Mouse (Mus musculus) G1E (cell line): Measurements from ENCODE around the gene Notch4. TPM values are rescaled to one million over a fixed set of nuclear protein-coding genes. Genes with fewer than 3 reads are reported as not detected.

Source experiments
- ATAC-seq: 2 replicates; pipeline ENCODE4 v1.8.0; 2016; ENCODE audit warnings: mild to moderate bottlenecking; ENCODE audit not compliant: insufficient number of reproducible peaks, poor library complexity, low FRiP score, severe bottlenecking; ENCODE audit errors: extremely low read depth
- DNase-seq: peaks from one replicate; pipeline ENCODE4 v3.0.0; 2012; ENCODE audit warnings: low spot score
- H3K27me3 ChIP-seq: 2 replicates; pipeline ENCODE4 v1.6.1; 2012; ENCODE audit warnings: mild to moderate bottlenecking, low read length, inconsistent platforms; ENCODE audit not compliant: insufficient read depth
- H3K36me3 ChIP-seq: replicated peaks from 2 replicates; pipeline ENCODE3; 2012; ENCODE audit warnings: mild to moderate bottlenecking, inconsistent platforms
- H3K4me1 ChIP-seq: 2 replicates; pipeline ENCODE4 v1.6.1; 2012; ENCODE audit warnings: low read depth, low read length, inconsistent platforms, mixed read lengths; ENCODE audit not compliant: insufficient read depth
- H3K4me3 ChIP-seq: 2 replicates; pipeline ENCODE4 v1.5.1; 2012; ENCODE audit warnings: low read depth, mild to moderate bottlenecking, inconsistent platforms, low read length, moderate library complexity, mixed read lengths
- H3K9me3 ChIP-seq: replicated peaks from 2 replicates; pipeline ENCODE4 v1.6.1; 2012; ENCODE audit warnings: inconsistent platforms
- CTCF ChIP-seq: IDR thresholded peaks from 2 replicates; pipeline ENCODE4 v1.5.1; 2012; ENCODE audit warnings: low read depth, low read length, inconsistent platforms, mixed read lengths
- GATA1 ChIP-seq: IDR thresholded peaks from 2 replicates; pipeline ENCODE4 v1.6.1; 2012; ENCODE audit warnings: borderline replicate concordance, low read length, inconsistent platforms, mixed read lengths
- GATA2 ChIP-seq: IDR thresholded peaks from 2 replicates; pipeline ENCODE4 v1.6.1; 2012; ENCODE audit warnings: low read depth, low read length, inconsistent platforms, borderline replicate concordance
- POLR2AphosphoS5 ChIP-seq: IDR thresholded peaks from 2 replicates; pipeline ENCODE4 v1.6.1; 2012; ENCODE audit warnings: low read depth, low read length, inconsistent platforms; ENCODE audit not compliant: insufficient replicate concordance
- TAL1 ChIP-seq: conservative IDR thresholded peaks from 2 replicates; pipeline ENCODE4 v1.6.1; 2012; ENCODE audit warnings: low read depth, low read length, inconsistent platforms, mixed read lengths
- polyA plus RNA-seq: library from polyadenylated mRNA; stranded (reverse); fragments of >175 nt; gene quantifications from 2 replicates; pipeline ENCODE4 v1.2.3, GENCODE M21; 2012
- total RNA-seq, 2 experiments: library from RNA; stranded (forward) in 1 of 2; stranded (reverse) in 1 of 2; fragments of 200-1000 nt in 1 of 2; fragments of >200 nt in 1 of 2; fragmentation: Nextera tagmentation in 1 of 2; gene quantifications; 2 replicates each; pipeline ENCODE4 v1.2.3; 2014 to 2017

Notch4 gene
- total and polyA plus RNA-seq, 3 experiments: 0.34 to 0.60 (median 0.60) TPM

DNA sequence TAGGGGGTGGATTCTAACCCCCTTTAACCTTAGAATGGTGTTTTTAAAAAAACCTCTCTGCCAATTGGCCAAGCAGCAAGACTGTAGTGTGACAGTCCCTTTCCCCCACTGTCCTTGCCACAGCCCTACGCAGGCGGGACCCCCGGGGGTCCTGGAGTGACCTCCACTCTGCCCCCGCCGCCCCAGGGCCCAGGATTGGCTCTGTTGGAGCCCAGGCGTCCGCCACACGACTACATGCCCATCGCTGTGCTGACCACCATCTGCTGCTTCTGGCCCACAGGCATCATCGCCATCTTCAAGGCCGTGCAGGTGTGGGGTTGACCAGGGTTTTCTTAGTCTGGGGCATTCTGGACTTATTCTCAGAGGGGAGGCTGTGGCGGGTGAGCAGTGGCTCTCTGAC, 67.6 kb downstream of the Notch4 start:
- Histone ChIP-seq H3K4me3 (no peak overlapping the region), H3K36me3 (no peaks in the 10 kb centered on the region), H3K27me3 (peaks cover 50% of the 10 kb centered on the region), H3K9me3 (no peaks in the 10 kb centered on the region), H3K4me1 (peaks cover 16% of the 10 kb centered on the region)
- no peak for ATAC-seq
- TF ChIP-seq POLR2AphosphoS5 (no peak), GATA1 (no peak), TAL1 (no peak), CTCF (no peak), GATA2 (no peak)
- DNase-seq: no peak

DNA sequence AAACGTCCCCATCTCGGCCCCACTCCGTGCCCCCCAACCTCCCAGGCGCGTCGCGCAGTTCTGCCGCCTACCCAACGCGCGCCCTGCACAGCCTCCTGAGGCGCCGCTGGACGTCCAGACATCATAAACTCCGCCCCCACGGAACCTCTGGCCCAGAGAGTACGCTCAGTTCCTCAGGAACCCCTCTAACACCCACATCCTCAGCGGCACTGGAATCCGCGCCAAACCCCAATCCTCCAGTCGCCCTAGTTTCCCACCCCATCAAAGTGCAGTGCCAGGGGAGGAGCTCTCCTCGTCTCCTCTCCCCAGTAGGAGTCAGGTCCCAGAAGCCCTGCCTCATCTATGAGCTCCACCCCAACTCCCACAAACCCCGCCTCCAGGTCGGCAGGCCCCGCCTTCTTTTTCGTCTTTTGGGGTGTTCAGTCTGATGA, 68.2 kb downstream of the Notch4 start:
- ATAC-seq: no peak
- Histone ChIP-seq H3K4me1 (peaks cover 13% of the 10 kb centered on the region), H3K9me3 (no peaks in the 10 kb centered on the region), H3K4me3 (no peak overlapping the region), H3K36me3 (no peaks in the 10 kb centered on the region), H3K27me3 (peaks cover 50% of the 10 kb centered on the region)
- TF ChIP-seq GATA1: no peak
- no peak for TF ChIP-seq GATA2
- DNase-seq: no peak

GRCm38 (mm10) chr17:34635671-34636070, 71.6 kb downstream of the Notch4 start:
- Histone ChIP-seq H3K4me1 (no peaks in the 10 kb centered on the region), H3K27me3 (peaks cover 41% of the 10 kb centered on the region), H3K36me3 (no peaks in the 10 kb centered on the region), H3K4me3 (no peak overlapping the region), H3K9me3 (no peaks in the 10 kb centered on the region)
- TF ChIP-seq CTCF (no peak), TAL1 (no peak), POLR2AphosphoS5 (no peak), GATA2 (no peak), GATA1 (no peak)
- no peak for DNase-seq
- no peak for ATAC-seq

DNA sequence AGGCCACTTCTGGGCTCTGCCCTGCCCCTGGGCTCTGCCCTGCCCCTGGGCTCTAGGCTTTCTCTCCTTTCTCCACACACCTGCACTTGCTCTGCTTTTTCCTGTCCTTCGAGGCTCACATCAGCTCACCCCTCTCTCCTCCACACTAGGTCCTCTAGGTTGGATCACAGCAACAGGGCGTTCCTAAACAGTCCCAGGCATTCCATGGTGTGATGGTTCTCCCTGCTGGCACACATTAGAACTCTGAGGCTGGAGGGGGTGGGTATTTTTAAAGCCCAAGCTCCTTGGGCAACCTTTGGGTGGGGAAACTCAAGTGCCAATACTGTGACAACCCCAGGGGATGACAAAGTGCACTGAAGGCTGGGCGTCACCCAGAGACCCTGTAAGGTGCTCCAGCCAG, 73.4 kb downstream of the Notch4 start:
- Histone ChIP-seq H3K36me3 (no peaks in the 10 kb centered on the region), H3K9me3 (no peaks in the 10 kb centered on the region), H3K4me3 (no peak overlapping the region), H3K27me3 (peaks cover 51% of the 10 kb centered on the region), H3K4me1 (no peaks in the 10 kb centered on the region)
- TF ChIP-seq GATA2 (no peak), TAL1 (no peak), GATA1 (no peak)
- no peak for ATAC-seq
- DNase-seq: no peak

Other genes with a start within 250 kb of the Notch4 start
- not detected in 2 replicates for gene H2-Eb2, start 238.6 kb upstream of the Notch4 start, total RNA-seq (2014; fragmentation: Nextera tagmentation)
- 0.05 and 0.06 TPM in 2 replicates for gene H2-Eb2, start 238.6 kb upstream of the Notch4 start, total RNA-seq (2017)
- not detected in 2 replicates for gene H2-Eb2, start 238.6 kb upstream of the Notch4 start, polyA plus RNA-seq
- gene Btnl2, start 209.4 kb upstream of the Notch4 start, total RNA-seq (2014; fragmentation: Nextera tagmentation): not detected in 2 replicates
- gene Btnl2, start 209.4 kb upstream of the Notch4 start, total RNA-seq (2017): 0.05 TPM in 1 of 2 replicates, not detected in the other
- not detected in 2 replicates for gene Btnl2, start 209.4 kb upstream of the Notch4 start, polyA plus RNA-seq
- gene Btnl1, start 187.1 kb upstream of the Notch4 start, total RNA-seq (2014; fragmentation: Nextera tagmentation): not detected in 2 replicates
- gene Btnl1, start 187.1 kb upstream of the Notch4 start, total RNA-seq (2017): 0.22 TPM in 1 of 2 replicates, not detected in the other
- not detected in 2 replicates for gene Btnl1, start 187.1 kb upstream of the Notch4 start, polyA plus RNA-seq
- not detected in 2 replicates for gene BC051142, start 165.4 kb upstream of the Notch4 start, total RNA-seq (2014; fragmentation: Nextera tagmentation)
- 0.05 and 0.17 TPM in 2 replicates for gene BC051142, start 165.4 kb upstream of the Notch4 start, total RNA-seq (2017)
- gene BC051142, start 165.4 kb upstream of the Notch4 start, polyA plus RNA-seq: not detected in 2 replicates
- not detected in 2 replicates for gene Btnl4, start 87.0 kb upstream of the Notch4 start, total RNA-seq (2014; fragmentation: Nextera tagmentation)
- 0.22 TPM in 1 of 2 replicates, not detected in the other for gene Btnl4, start 87.0 kb upstream of the Notch4 start, total RNA-seq (2017)
- gene Btnl4, start 87.0 kb upstream of the Notch4 start, polyA plus RNA-seq: not detected in 2 replicates
- not detected in 2 replicates for gene Btnl6, start 46.9 kb upstream of the Notch4 start, total RNA-seq (2014; fragmentation: Nextera tagmentation)
- gene Btnl6, start 46.9 kb upstream of the Notch4 start, total RNA-seq (2017): 0.11 TPM in 1 of 2 replicates, not detected in the other
- gene Btnl6, start 46.9 kb upstream of the Notch4 start, polyA plus RNA-seq: not detected in 2 replicates
- 86.3 and 99.5 TPM in 2 replicates for gene Gpsm3, start 25.5 kb downstream of the Notch4 start, total RNA-seq (2014; fragmentation: Nextera tagmentation)
- 33.7 and 43.2 TPM in 2 replicates for gene Gpsm3, start 25.5 kb downstream of the Notch4 start, total RNA-seq (2017)
- gene Gpsm3, start 25.5 kb downstream of the Notch4 start, polyA plus RNA-seq: 399 and 473 TPM in 2 replicates
- gene Pbx2, start 27.0 kb downstream of the Notch4 start, total RNA-seq (2014; fragmentation: Nextera tagmentation): 35.8 and 44.2 TPM in 2 replicates
- gene Pbx2, start 27.0 kb downstream of the Notch4 start, total RNA-seq (2017): 25.1 and 39.6 TPM in 2 replicates
- gene Pbx2, start 27.0 kb downstream of the Notch4 start, polyA plus RNA-seq: 137 and 138 TPM in 2 replicates
- gene Ager, start 33.6 kb downstream of the Notch4 start, total RNA-seq (2014; fragmentation: Nextera tagmentation): 1.9 and 2.2 TPM in 2 replicates
- 2.1 TPM in 2 replicates for gene Ager, start 33.6 kb downstream of the Notch4 start, total RNA-seq (2017)
- 5.7 and 6.5 TPM in 2 replicates for gene Ager, start 33.6 kb downstream of the Notch4 start, polyA plus RNA-seq
- 92.0 and 103 TPM in 2 replicates for gene Rnf5, start 39.4 kb downstream of the Notch4 start, total RNA-seq (2014; fragmentation: Nextera tagmentation)
- 17.4 and 17.7 TPM in 2 replicates for gene Rnf5, start 39.4 kb downstream of the Notch4 start, total RNA-seq (2017)
- 63.3 and 70.8 TPM in 2 replicates for gene Rnf5, start 39.4 kb downstream of the Notch4 start, polyA plus RNA-seq
- gene Agpat1, start 40.0 kb downstream of the Notch4 start, total RNA-seq (2014; fragmentation: Nextera tagmentation): 96.3 and 96.4 TPM in 2 replicates
- gene Agpat1, start 40.0 kb downstream of the Notch4 start, total RNA-seq (2017): 24.7 and 25.8 TPM in 2 replicates
- 163 and 165 TPM in 2 replicates for gene Agpat1, start 40.0 kb downstream of the Notch4 start, polyA plus RNA-seq
- gene Egfl8, start 51.7 kb downstream of the Notch4 start, total RNA-seq (2014; fragmentation: Nextera tagmentation): 1.5 TPM in 1 of 2 replicates, not detected in the other
- 0.29 and 0.93 TPM in 2 replicates for gene Egfl8, start 51.7 kb downstream of the Notch4 start, total RNA-seq (2017)
- gene Egfl8, start 51.7 kb downstream of the Notch4 start, polyA plus RNA-seq: 0.80 and 1.1 TPM in 2 replicates
- gene Ppt2, start 64.2 kb downstream of the Notch4 start, total RNA-seq (2014; fragmentation: Nextera tagmentation): 17.1 and 25.6 TPM in 2 replicates
- gene Ppt2, start 64.2 kb downstream of the Notch4 start, total RNA-seq (2017): 5.5 and 5.8 TPM in 2 replicates
- 30.8 and 35.1 TPM in 2 replicates for gene Ppt2, start 64.2 kb downstream of the Notch4 start, polyA plus RNA-seq
- not detected in 2 replicates for gene Prrt1, start 65.3 kb downstream of the Notch4 start, total RNA-seq (2014; fragmentation: Nextera tagmentation)
- gene Prrt1, start 65.3 kb downstream of the Notch4 start, total RNA-seq (2017): not detected in 2 replicates
- gene Prrt1, start 65.3 kb downstream of the Notch4 start, polyA plus RNA-seq: not detected in 2 replicates
- 1.6 and 4.7 TPM in 2 replicates for gene Fkbpl, start 80.5 kb downstream of the Notch4 start, total RNA-seq (2014; fragmentation: Nextera tagmentation)
- gene Fkbpl, start 80.5 kb downstream of the Notch4 start, total RNA-seq (2017): 11.9 and 22.1 TPM in 2 replicates
- 6.5 and 7.8 TPM in 2 replicates for gene Fkbpl, start 80.5 kb downstream of the Notch4 start, polyA plus RNA-seq
- 20.5 and 23.0 TPM in 2 replicates for gene Atf6b, start 82.9 kb downstream of the Notch4 start, total RNA-seq (2014; fragmentation: Nextera tagmentation)
- gene Atf6b, start 82.9 kb downstream of the Notch4 start, total RNA-seq (2017): 7.8 and 9.2 TPM in 2 replicates
- 89.0 and 103 TPM in 2 replicates for gene Atf6b, start 82.9 kb downstream of the Notch4 start, polyA plus RNA-seq
- 0.08 TPM in 1 of 2 replicates, not detected in the other for gene Tnxb, start 106.3 kb downstream of the Notch4 start, total RNA-seq (2014; fragmentation: Nextera tagmentation)
- gene Tnxb, start 106.3 kb downstream of the Notch4 start, total RNA-seq (2017): under 0.01 and 0.06 TPM in 2 replicates
- gene Tnxb, start 106.3 kb downstream of the Notch4 start, polyA plus RNA-seq: not detected in 2 replicates
- gene C4b, start 179.6 kb downstream of the Notch4 start, total RNA-seq (2014; fragmentation: Nextera tagmentation): not detected in 2 replicates
- 0.33 TPM in 1 of 2 replicates, not detected in the other for gene C4b, start 179.6 kb downstream of the Notch4 start, total RNA-seq (2017)
- not detected in 2 replicates for gene C4b, start 179.6 kb downstream of the Notch4 start, polyA plus RNA-seq
- not detected in 2 replicates for gene Cyp21a1, start 240.3 kb downstream of the Notch4 start, total RNA-seq (2014; fragmentation: Nextera tagmentation)
- not detected in 2 replicates for gene Cyp21a1, start 240.3 kb downstream of the Notch4 start, total RNA-seq (2017)
- gene Cyp21a1, start 240.3 kb downstream of the Notch4 start, polyA plus RNA-seq: not detected in 2 replicates